In the genomic region with DNA sequence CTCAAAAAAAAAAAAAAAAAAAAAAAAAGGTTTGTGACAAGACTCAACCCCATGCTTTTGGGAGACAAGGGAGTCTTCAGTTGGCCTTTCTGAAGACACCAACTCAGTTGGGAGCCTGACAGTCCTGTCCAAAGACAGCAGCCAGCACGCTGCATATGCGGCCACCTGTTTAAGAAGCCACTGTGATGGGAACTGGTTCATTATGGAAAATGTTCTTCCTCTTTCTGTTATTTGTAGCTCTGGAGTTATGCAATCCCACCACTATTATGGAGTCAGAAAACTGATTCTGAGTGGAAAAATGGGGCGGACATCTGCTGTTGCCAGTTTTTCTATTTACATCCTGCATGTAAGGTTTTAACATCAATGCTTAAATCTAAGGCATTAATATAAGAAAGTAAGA, we compare ENCODE assay signal across 22 mouse cellular contexts. TPM values are rescaled to one million over a fixed set of nuclear protein-coding genes. Genes with fewer than 3 reads are reported as not detected.
"Had no signal": no experiment of that assay in that cellular context is flagged by ENCODE, and none has a peak within 500 bp of the region (broad histone marks: within the 10 kb centered on the region; RNA-seq: fewer than 3 reads in every experiment).

No protein-coding gene starts in this region.

- H3K27me3 ChIP-seq: kidney, embryonic 15.5 days; limb, embryonic 15.5 days; liver, embryonic 12.5 days; megakaryocyte, embryonic 14.5 days; midbrain, embryonic 15.5 days; neural tube, embryonic 12.5 days had no signal

- H3K27ac ChIP-seq: kidney, embryonic 15.5 days; limb, embryonic 15.5 days; liver, embryonic 12.5 days; midbrain, embryonic 15.5 days; neural tube, embryonic 12.5 days; stomach, postnatal 0 days had no signal

- H3K4me3 ChIP-seq: kidney, embryonic 15.5 days; limb, embryonic 15.5 days; liver, embryonic 12.5 days; megakaryocyte, embryonic 14.5 days; midbrain, embryonic 15.5 days; neural tube, embryonic 12.5 days had no signal

- H3K4me1 ChIP-seq: kidney, embryonic 15.5 days; limb, embryonic 15.5 days; midbrain, embryonic 15.5 days; neural tube, embryonic 12.5 days had no signal

- DNase-seq: kidney, adult 2 months; kidney, postnatal 14 days; lung, embryonic 14.5 days; lung, postnatal 10 days; lung, postnatal 4 days; thymus, adult 18-20 months; thymus, postnatal 14 days had no signal

- ATAC-seq: intestine, embryonic 16.5 days; liver, embryonic 12.5 days; midbrain, embryonic 15.5 days had no signal

- H3K9ac ChIP-seq: kidney, embryonic 15.5 days; limb, embryonic 15.5 days; liver, embryonic 12.5 days; lung, embryonic 14.5 days; midbrain, embryonic 15.5 days; neural tube, embryonic 12.5 days had no signal

- H3K4me2 ChIP-seq: kidney, embryonic 15.5 days; limb, embryonic 15.5 days; liver, embryonic 12.5 days; lung, embryonic 14.5 days; midbrain, embryonic 11.5 days; midbrain, embryonic 15.5 days; neural tube, embryonic 12.5 days had no signal

- H3K9me3 ChIP-seq: midbrain, embryonic 15.5 days had no signal

- H3K36me3 ChIP-seq: kidney, embryonic 15.5 days; limb, embryonic 15.5 days; midbrain, embryonic 15.5 days; neural tube, embryonic 12.5 days had no signal

RNA-seq across cellular contexts. Expression of a gene that starts 5.8 kb away (rescaled TPM):
- polyA plus RNA-seq: intestine, embryonic 16.5 days; kidney, embryonic 15.5 days had no signal

RNA-seq across cellular contexts. Expression of a gene that starts 13.8 kb away (rescaled TPM):
- total RNA-seq: layer of hippocampus, postnatal 14 days; left cerebral cortex, adult 8-10 months; left cerebral cortex, postnatal 25 days; monocyte, adult 5-6 weeks; neutrophil, adult 5-6 weeks had no signal
- polyA plus RNA-seq: limb, embryonic 11.5 days; lung, embryonic 14.5 days; midbrain, embryonic 11.5 days; midbrain, embryonic 15.5 days; neural tube, embryonic 12.5 days had no signal
